Mouse (Mus musculus) heart, embryonic 16.5 days (tissue): Measurements from ENCODE around the gene Mrpl37. TPM values are rescaled to one million over a fixed set of nuclear protein-coding genes. Genes with fewer than 3 reads are reported as not detected.

Experiments used
- ATAC-seq: fragments of 200-750 bp; cut with Nextera tagmentation; replicated peaks from 2 replicates; pipeline ENCODE4 v1.8.0; 2017; ENCODE audit warnings: moderate number of reproducible peaks; ENCODE audit not compliant: insufficient read depth, low FRiP score; ENCODE audit errors: extremely low read depth
- H3K27ac ChIP-seq: fragments of 300-500 bp; sonication (generic); 2 replicates; pipeline ENCODE4 v1.5.1; 2014; ENCODE audit warnings: mild to moderate bottlenecking, low read length, control low read depth, moderate library complexity
- H3K27me3 ChIP-seq: fragments of 300-500 bp; sonication (generic); 2 replicates; pipeline ENCODE4 v1.6.1; 2014; ENCODE audit warnings: low read length, mixed read lengths; ENCODE audit not compliant: control insufficient read depth, insufficient read depth
- H3K36me3 ChIP-seq: fragments of 300-500 bp; sonication (generic); 2 replicates; pipeline ENCODE4 v1.6.1; 2014; ENCODE audit not compliant: control insufficient read depth, insufficient read depth
- H3K4me1 ChIP-seq: fragments of 300-500 bp; sonication (generic); 2 replicates; pipeline ENCODE4 v1.6.1; 2014; ENCODE audit warnings: low read length, mixed read lengths; ENCODE audit not compliant: control insufficient read depth, insufficient read depth
- H3K4me2 ChIP-seq: fragments of 300-500 bp; sonication (generic); 2 replicates; pipeline ENCODE4 v1.6.1; 2014; ENCODE audit warnings: low read depth, mild to moderate bottlenecking, control low read depth, low read length
- H3K4me3 ChIP-seq: fragments of 300-500 bp; sonication (generic); 2 replicates; pipeline ENCODE4 v1.5.1; 2014; ENCODE audit warnings: mild to moderate bottlenecking, control low read depth, low read length
- H3K9ac ChIP-seq: fragments of 300-500 bp; sonication (generic); 2 replicates; pipeline ENCODE4 v1.6.1; 2014; ENCODE audit warnings: low read length, control low read depth
- H3K9me3 ChIP-seq: fragments of 300-500 bp; sonication (generic); replicated peaks from 2 replicates; pipeline ENCODE4 v1.6.1; 2016; ENCODE audit warnings: low read length; ENCODE audit not compliant: control insufficient read depth
- WGBS: fragments of 180-500 bp; shearing (Covaris S2); extraction: QIAGEN DNeasy Blood & Tissue Kit; methylation state at CpG from one replicate; pipeline ENCODE4 v1.1.7; 2014; 5-methylcytosine and 5-hydroxymethylcytosine counted together
- polyA plus RNA-seq: library from polyadenylated mRNA; unstranded; fragments of >200 nt; fragmentation: Nextera tagmentation; extraction: Ambion mirVana; gene quantifications from 2 replicates; pipeline ENCODE4 v1.2.1, GENCODE M21; 2015

Mrpl37 gene
- polyA plus RNA-seq, 1 experiment from 2014 or later: 96.7 TPM

DNA sequence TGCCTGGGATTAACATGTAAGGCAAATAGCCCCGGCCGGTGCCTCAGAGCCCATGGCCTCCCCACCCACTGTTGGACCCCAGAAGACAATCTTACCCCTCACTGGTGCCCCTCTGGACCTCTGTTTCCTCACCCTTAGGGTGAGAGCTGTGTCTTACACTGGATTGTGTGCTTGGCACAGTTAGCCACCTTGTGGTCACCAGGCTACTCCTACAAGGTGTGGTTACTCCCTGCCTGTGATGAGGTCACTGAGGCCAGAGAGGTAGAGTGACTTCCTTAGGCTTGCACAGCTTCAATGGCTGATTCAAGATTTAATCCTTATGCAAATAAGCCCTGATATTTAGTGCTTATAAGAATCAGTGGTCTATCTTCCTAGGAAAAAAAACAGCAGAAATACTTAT lies 29.7 kb downstream of the Mrpl37 start:
- WGBS: 90% methylated on average over 2 of the region's 2 CpGs
- Histone ChIP-seq H3K36me3 (peaks cover 26% of the 10 kb centered on the region), H3K4me2 (no peak overlapping the region), H3K9me3 (no peaks in the 10 kb centered on the region), H3K4me3 (no peak overlapping the region), H3K4me1 (peaks cover 9% of the 10 kb centered on the region), H3K27ac (no peak overlapping the region), H3K9ac (no peak overlapping the region), H3K27me3 (no peaks in the 10 kb centered on the region)
- no peak for ATAC-seq

DNA sequence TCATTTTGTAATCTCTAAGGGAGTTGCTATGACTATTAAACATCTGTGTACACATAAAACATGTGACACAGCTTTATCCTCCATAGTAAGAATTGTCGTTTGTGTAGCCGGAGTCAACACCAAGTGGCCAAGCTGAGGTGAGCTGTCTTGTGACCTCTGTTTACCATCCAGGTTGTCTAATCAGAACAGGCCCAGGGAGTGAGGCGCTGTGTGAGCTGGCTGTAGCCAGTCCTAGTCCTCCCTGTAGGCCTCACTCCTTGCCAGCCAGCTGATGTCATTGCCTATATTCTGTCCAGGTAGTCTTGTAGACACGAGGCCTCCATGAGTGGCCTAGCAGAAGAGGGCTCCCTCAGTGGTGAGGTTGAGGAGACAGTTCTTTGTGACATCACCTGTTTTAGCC lies 31.0 kb downstream of the Mrpl37 start:
- Histone ChIP-seq H3K9ac (no peak overlapping the region), H3K27ac (no peak overlapping the region), H3K27me3 (no peaks in the 10 kb centered on the region), H3K9me3 (no peaks in the 10 kb centered on the region), H3K4me3 (no peak overlapping the region), H3K36me3 (peaks cover 27% of the 10 kb centered on the region), H3K4me2 (no peak overlapping the region), H3K4me1 (peaks cover 9% of the 10 kb centered on the region)
- ATAC-seq: no peak
- WGBS: 82% methylated on average over 4 of the region's 4 CpGs

DNA sequence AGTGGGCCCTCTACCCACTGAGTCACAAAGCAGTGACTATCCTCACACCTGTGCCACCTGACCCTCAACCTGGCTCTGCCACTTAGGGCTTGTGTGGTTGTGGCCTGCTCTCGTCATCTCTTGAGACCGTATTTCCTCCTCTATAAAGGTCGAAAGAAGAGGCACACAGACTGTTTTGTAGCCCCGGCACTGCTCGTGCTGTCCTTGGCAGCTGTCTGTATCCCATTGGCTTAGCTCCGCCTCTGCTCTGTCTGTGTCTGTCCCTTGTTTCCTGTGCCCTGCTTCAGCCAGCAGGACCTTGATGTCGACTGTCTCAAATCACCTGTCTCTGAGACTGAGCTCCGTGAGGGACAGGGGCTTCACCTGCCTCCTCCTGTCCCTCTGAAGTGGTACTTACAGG lies 40.2 kb downstream of the Mrpl37 start:
- H3K4me2 ChIP-seq: no peak overlapping the region
- peaks cover 8% of the 10 kb centered on the region for H3K36me3 ChIP-seq
- H3K4me3 ChIP-seq: no peak overlapping the region
- no peak overlapping the region for H3K27ac ChIP-seq
- H3K27me3 ChIP-seq: no peaks in the 10 kb centered on the region
- no peak for ATAC-seq
- H3K4me1 ChIP-seq: peaks cover 4% of the 10 kb centered on the region; the same call in 1 of the 2 replicates
- H3K9ac ChIP-seq: no peak overlapping the region
- WGBS: 44% methylated on average over 8 of the region's 8 CpGs
- H3K9me3 ChIP-seq: no peaks in the 10 kb centered on the region

GRCm38 (mm10) chr4:107025369-107025768 lies 41.3 kb downstream of the Mrpl37 start:
- H3K4me1 ChIP-seq: peaks cover 5% of the 10 kb centered on the region
- H3K4me3 ChIP-seq: no peak overlapping the region
- no peak for ATAC-seq
- H3K36me3 ChIP-seq: peaks cover 2% of the 10 kb centered on the region; the same call in 1 of the 2 replicates
- H3K27me3 ChIP-seq: no peaks in the 10 kb centered on the region
- no peak overlapping the region for H3K4me2 ChIP-seq
- no peaks in the 10 kb centered on the region for H3K9me3 ChIP-seq
- no peak overlapping the region for H3K9ac ChIP-seq
- H3K27ac ChIP-seq: no peak overlapping the region
- WGBS: 92% methylated on average over 5 of the region's 5 CpGs

DNA sequence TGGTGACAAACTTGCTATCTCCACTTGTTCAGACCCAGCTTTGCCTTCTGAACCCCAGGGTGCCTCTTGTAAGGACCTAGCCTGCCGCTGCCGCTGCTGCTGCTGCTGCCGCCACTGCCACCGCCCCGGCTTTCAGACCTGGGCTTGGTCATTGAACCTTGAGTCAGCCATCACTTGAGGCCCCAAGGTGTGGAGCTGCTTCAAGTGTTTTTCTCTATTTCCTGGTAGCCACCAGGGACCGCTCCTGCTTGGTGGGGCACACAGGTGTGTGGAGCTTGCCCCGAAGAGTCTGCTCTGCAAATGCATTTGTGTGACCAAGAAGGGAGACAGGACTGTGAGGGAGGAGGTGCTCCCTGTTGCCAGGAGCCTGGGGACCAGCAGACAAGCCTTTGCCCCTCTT lies 41.8 kb downstream of the Mrpl37 start:
- 85% methylated on average over 7 of the region's 7 CpGs for WGBS
- Histone ChIP-seq H3K4me2 (no peak overlapping the region), H3K4me1 (peaks cover 8% of the 10 kb centered on the region), H3K9ac (no peak overlapping the region), H3K27me3 (no peaks in the 10 kb centered on the region), H3K36me3 (peaks cover 2% of the 10 kb centered on the region; the same call in 1 of the 2 replicates), H3K4me3 (no peak overlapping the region), H3K27ac (no peak overlapping the region), H3K9me3 (no peaks in the 10 kb centered on the region)
- no peak for ATAC-seq

DNA sequence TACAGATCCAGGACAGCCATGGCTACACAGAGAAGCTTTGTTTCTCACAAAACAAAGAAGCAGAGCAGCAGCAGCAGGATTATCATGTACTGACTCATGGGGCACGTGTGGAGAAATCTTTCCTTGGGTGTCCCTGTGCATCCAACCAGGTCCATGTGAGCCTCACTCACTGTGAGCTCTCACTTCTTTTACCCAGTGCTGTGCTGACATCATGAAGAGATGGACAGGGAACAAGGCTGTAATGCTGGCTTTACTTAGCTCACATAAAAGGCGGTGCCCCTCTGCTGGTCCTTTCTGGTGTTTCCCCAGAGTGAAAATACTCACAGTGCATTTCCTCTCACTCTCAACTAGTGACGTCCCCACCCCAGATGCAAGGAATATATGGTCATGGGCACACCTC lies 45.2 kb downstream of the Mrpl37 start:
- H3K27me3 ChIP-seq: no peaks in the 10 kb centered on the region
- no peaks in the 10 kb centered on the region for H3K36me3 ChIP-seq
- WGBS: 61% methylated on average over 3 of the region's 3 CpGs
- no peak for ATAC-seq
- H3K27ac ChIP-seq: no peak overlapping the region
- no peaks in the 10 kb centered on the region for H3K9me3 ChIP-seq
- peaks cover 34% of the 10 kb centered on the region for H3K4me1 ChIP-seq
- H3K9ac ChIP-seq: no peak overlapping the region
- H3K4me2 ChIP-seq: no peak overlapping the region
- H3K4me3 ChIP-seq: no peak overlapping the region

DNA sequence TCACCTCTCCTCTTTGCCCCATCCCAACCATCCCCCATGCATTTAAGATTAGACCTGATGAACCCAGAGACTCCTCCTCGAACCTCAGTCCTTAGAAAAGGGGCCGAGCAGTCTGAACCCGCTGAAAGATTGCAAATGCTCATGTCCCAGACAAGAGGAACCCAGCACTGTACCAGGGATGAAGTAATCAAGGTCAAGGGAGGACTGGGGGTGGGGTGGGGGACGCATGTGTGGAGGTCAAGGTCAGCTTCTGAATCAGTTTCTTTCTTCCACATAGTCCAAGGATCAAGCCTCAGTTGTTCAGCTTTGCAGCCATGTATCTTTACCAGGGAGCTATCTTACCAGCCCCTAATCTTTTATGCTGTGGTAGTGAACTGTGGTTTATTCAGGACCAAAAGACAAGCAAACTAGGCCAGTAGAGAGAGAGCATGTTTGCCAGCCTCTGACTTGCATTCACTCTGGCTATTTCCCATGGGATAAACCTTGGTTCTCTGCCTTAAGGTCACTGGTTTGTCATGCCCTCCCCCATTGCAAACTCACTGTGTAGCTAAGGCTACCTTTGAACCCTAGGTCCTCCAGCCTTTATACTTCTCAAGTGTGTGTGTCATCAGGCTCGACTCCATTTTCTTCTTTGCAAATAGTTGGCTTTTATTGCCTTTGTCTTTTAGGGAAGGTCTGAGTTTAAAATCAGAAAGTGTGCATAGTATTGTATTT lies 46.2 kb downstream of the Mrpl37 start:
- Histone ChIP-seq H3K27ac (no peak overlapping the region), H3K27me3 (no peaks in the 10 kb centered on the region), H3K9ac (no peak overlapping the region), H3K36me3 (no peaks in the 10 kb centered on the region), H3K4me2 (no peak overlapping the region), H3K4me1 (peaks cover 39% of the 10 kb centered on the region), H3K4me3 (no peak overlapping the region), H3K9me3 (no peaks in the 10 kb centered on the region)
- ATAC-seq: no peak
- 66% methylated on average over 5 of the region's 5 CpGs for WGBS

GRCm38 (mm10) chr4:107019027-107019426 lies 47.6 kb downstream of the Mrpl37 start:
- peak; percentile 42; the same call in 1 of the 2 replicates for ATAC-seq
- no peaks in the 10 kb centered on the region for H3K9me3 ChIP-seq
- peaks cover 41% of the 10 kb centered on the region for H3K4me1 ChIP-seq
- H3K27ac ChIP-seq: peak overlapping the region; percentile 25; the same call in 1 of the 2 replicates
- H3K4me3 ChIP-seq: no peak overlapping the region
- H3K9ac ChIP-seq: no peak overlapping the region
- WGBS: 32% methylated on average over 7 of the region's 7 CpGs
- no peak overlapping the region for H3K4me2 ChIP-seq
- H3K36me3 ChIP-seq: no peaks in the 10 kb centered on the region
- no peaks in the 10 kb centered on the region for H3K27me3 ChIP-seq

- no peaks in the 10 kb centered on the region for H3K36me3 ChIP-seq
- H3K27me3 ChIP-seq: no peaks in the 10 kb centered on the region
- no peak overlapping the region for H3K4me3 ChIP-seq
- ATAC-seq: 0 out of 2 replicates have a peak, but pooled peaks have one; percentile 12
- H3K4me1 ChIP-seq: peaks cover 46% of the 10 kb centered on the region
- peak overlapping the region; percentile 25; the same call in 1 of the 2 replicates for H3K27ac ChIP-seq
- 38% methylated on average over 3 of the region's 3 CpGs for WGBS
- no peak overlapping the region for H3K9ac ChIP-seq
- no peaks in the 10 kb centered on the region for H3K9me3 ChIP-seq
- H3K4me2 ChIP-seq: no peak overlapping the region
Observed at GRCm38 (mm10) chr4:107018521-107018920, 48.1 kb downstream of the Mrpl37 start.
